8 mouse cellular contexts compared by ENCODE assay signal in genomic region chr19:21165763-21166464, GRCm38 (mm10).
DNase-seq lines count a peak whose midpoint lies in the region; ATAC-seq lines count a peak whose summit lies in the region.

No protein-coding gene starts in this region.

- 19% methylated on average over 10 of the region's 10 CpGs for WGBS in embryonic facial prominence, embryonic 11.5 days
- 21% methylated on average over 10 of the region's 10 CpGs for WGBS in embryonic facial prominence, embryonic 10.5 days
- WGBS in forebrain, embryonic 11.5 days = 7% methylated on average over 10 of the region's 10 CpGs
- WGBS in intestine, embryonic 16.5 days = 43% methylated on average over 10 of the region's 10 CpGs
- WGBS in neural tube, embryonic 12.5 days = 6% methylated on average over 10 of the region's 10 CpGs

- H3K9me3 ChIP-seq in embryonic facial prominence, embryonic 11.5 days (replicated peaks; ENCODE audit: control insufficient read depth, low read length) = no peaks in the 10 kb centered on the region
- no peaks in the 10 kb centered on the region for H3K9me3 ChIP-seq in embryonic facial prominence, embryonic 10.5 days
- H3K9me3 ChIP-seq in forebrain, embryonic 11.5 days (ENCODE audit: control insufficient read depth, low read length) = no peaks in the 10 kb centered on the region
- no peaks in the 10 kb centered on the region for H3K9me3 ChIP-seq in intestine, embryonic 16.5 days (ENCODE audit: control insufficient read depth, low read length)
- no peaks in the 10 kb centered on the region for H3K9me3 ChIP-seq in neural tube, embryonic 12.5 days

- no peaks in the 10 kb centered on the region for H3K4me1 ChIP-seq in embryonic facial prominence, embryonic 11.5 days (ENCODE audit: control insufficient read depth, insufficient read depth, low read length)
- H3K4me1 ChIP-seq in embryonic facial prominence, embryonic 10.5 days = peaks cover 29% of the 10 kb centered on the region
- H3K4me1 ChIP-seq in forebrain, embryonic 11.5 days (replicated peaks; ENCODE audit: control insufficient read depth, insufficient read depth, low read length) = peaks cover 18% of the 10 kb centered on the region
- H3K4me1 ChIP-seq in intestine, embryonic 16.5 days (ENCODE audit: control insufficient read depth, insufficient read depth, low read length) = peaks cover 7% of the 10 kb centered on the region
- peaks cover 30% of the 10 kb centered on the region for H3K4me1 ChIP-seq in neural tube, embryonic 12.5 days

- no peak overlapping the region; the same call in 1 of the 2 replicates for H3K27ac ChIP-seq in embryonic facial prominence, embryonic 11.5 days (replicated peaks; ENCODE audit: low read depth, low read length)
- H3K27ac ChIP-seq in embryonic facial prominence, embryonic 10.5 days (replicated peaks) = no peak overlapping the region; the same call in 1 of the 2 replicates
- peak overlapping the region; percentile 21; the same call in 1 of the 2 replicates for H3K27ac ChIP-seq in forebrain, embryonic 11.5 days (ENCODE audit: low read depth, low read length)
- peak overlapping the region; percentile 76 for H3K27ac ChIP-seq in intestine, embryonic 16.5 days (ENCODE audit: low read length)
- H3K27ac ChIP-seq in neural tube, embryonic 12.5 days = peak overlapping the region; percentile 17

- H3K27me3 ChIP-seq in embryonic facial prominence, embryonic 11.5 days (ENCODE audit: control insufficient read depth, insufficient read depth, low read length) = no peaks in the 10 kb centered on the region
- H3K27me3 ChIP-seq in embryonic facial prominence, embryonic 10.5 days (replicated peaks; ENCODE audit: low read depth, poor library complexity, severe bottlenecking) = peaks cover 6% of the 10 kb centered on the region; the same call in 1 of the 2 replicates
- no peaks in the 10 kb centered on the region for H3K27me3 ChIP-seq in forebrain, embryonic 11.5 days (ENCODE audit: control insufficient read depth, insufficient read depth, low read length)
- no peaks in the 10 kb centered on the region for H3K27me3 ChIP-seq in intestine, embryonic 16.5 days (replicated peaks; ENCODE audit: control insufficient read depth, insufficient read depth, low read length)
- H3K27me3 ChIP-seq in neural tube, embryonic 12.5 days (replicated peaks) = no peaks in the 10 kb centered on the region

- no peak overlapping the region for H3K4me3 ChIP-seq in embryonic facial prominence, embryonic 11.5 days (ENCODE audit: low read depth, low read length)
- H3K4me3 ChIP-seq in embryonic facial prominence, embryonic 10.5 days = no peak overlapping the region
- no peak overlapping the region for H3K4me3 ChIP-seq in forebrain, embryonic 11.5 days (ENCODE audit: low read depth, low read length)
- no peak overlapping the region for H3K4me3 ChIP-seq in intestine, embryonic 16.5 days (ENCODE audit: low read length)
- no peak overlapping the region for H3K4me3 ChIP-seq in neural tube, embryonic 12.5 days

- ATAC-seq in embryonic facial prominence, embryonic 11.5 days (replicated peaks; ENCODE audit: insufficient number of reproducible peaks, low FRiP score, low TSS enrichment, low read depth) = peak; percentile 54; the same call in 1 of the 2 replicates
- peak; percentile 60 for ATAC-seq in forebrain, embryonic 11.5 days (replicated peaks; ENCODE audit: low FRiP score)
- ATAC-seq in intestine, embryonic 16.5 days = peak; percentile 50
- ATAC-seq in neural tube, embryonic 12.5 days (ENCODE audit: low FRiP score, low read depth) = peak; percentile 79

- peak; percentile 16 for DNase-seq in embryonic facial prominence, embryonic 11.5 days (ENCODE audit: low spot score)
- DNase-seq in embryonic facial prominence, embryonic 10.5 days (ENCODE audit: low spot score) = no peak
- no peak for DNase-seq in forebrain, embryonic 11.5 days (ENCODE audit: low spot score)
- no peak for DNase-seq in adipocyte (ENCODE audit: low spot score)
- no peak for DNase-seq in layer of hippocampus, postnatal 36 days
- DNase-seq in cerebellum, postnatal 14 days = no peak

- no peaks in the 10 kb centered on the region for H3K36me3 ChIP-seq in embryonic facial prominence, embryonic 11.5 days (replicated peaks; ENCODE audit: control insufficient read depth, insufficient read depth, low read depth, low read length)
- H3K36me3 ChIP-seq in embryonic facial prominence, embryonic 10.5 days (replicated peaks) = no peaks in the 10 kb centered on the region
- H3K36me3 ChIP-seq in forebrain, embryonic 11.5 days (ENCODE audit: control insufficient read depth, insufficient read depth, low read length) = no peaks in the 10 kb centered on the region
- no peaks in the 10 kb centered on the region for H3K36me3 ChIP-seq in intestine, embryonic 16.5 days (ENCODE audit: control insufficient read depth, insufficient read depth, low read length)
- no peaks in the 10 kb centered on the region for H3K36me3 ChIP-seq in neural tube, embryonic 12.5 days

- no peak overlapping the region for H3K9ac ChIP-seq in embryonic facial prominence, embryonic 11.5 days (replicated peaks; ENCODE audit: low read length)
- no peak overlapping the region for H3K9ac ChIP-seq in forebrain, embryonic 11.5 days (ENCODE audit: low read length)
- H3K9ac ChIP-seq in intestine, embryonic 16.5 days (ENCODE audit: low read depth, low read length) = no peak overlapping the region
- no peak overlapping the region for H3K9ac ChIP-seq in neural tube, embryonic 12.5 days

- H3K4me2 ChIP-seq in embryonic facial prominence, embryonic 11.5 days (ENCODE audit: low read depth, low read length) = no peak overlapping the region
- peak overlapping the region; percentile 27; the same call in 1 of the 2 replicates for H3K4me2 ChIP-seq in forebrain, embryonic 11.5 days (ENCODE audit: low read depth, low read length, severe bottlenecking)
- peak overlapping the region; percentile 39; the same call in 1 of the 2 replicates for H3K4me2 ChIP-seq in intestine, embryonic 16.5 days (ENCODE audit: low read depth, low read length)
- peak overlapping the region; percentile 36 for H3K4me2 ChIP-seq in neural tube, embryonic 12.5 days (replicated peaks)

Comparison
In these comparisons a context has a peak if more than half of its experiments do, and no peak if none do; other contexts are left out.
1. H3K27ac ChIP-seq: peak in forebrain, embryonic 11.5 days (single experiment), intestine, embryonic 16.5 days (single experiment) and neural tube, embryonic 12.5 days (single experiment); none in embryonic facial prominence, embryonic 11.5 days (single experiment) and embryonic facial prominence, embryonic 10.5 days (single experiment).
2. Peak in every context shown above with its lines, with median percentiles within 50 percentile points of each other: ATAC-seq.